Mouse (Mus musculus) heart, postnatal 25 days (tissue): Measurements from ENCODE around the gene Mia3. TPM values are rescaled to one million over a fixed set of nuclear protein-coding genes. Genes with fewer than 3 reads are reported as not detected.

ENCODE experiments used
- total RNA-seq, 2 experiments: library from RNA; stranded (reverse); gene quantifications; 2 replicates each; pipeline ENCODE4 v1.2.3; 2021

Gene Mia3
- total RNA-seq, 2 experiments from 2014 or later = 102 to 117 TPM

Other genes starting within 250 kb of the Mia3 start
- gene Disp1, start 148.0 kb downstream of the Mia3 start, total RNA-seq = 1 to 10 TPM; 6.6 to 6.8 TPM
- 10 to 100 TPM; 23.4 to 32.9 TPM for gene Aida, start 73.0 kb downstream of the Mia3 start, total RNA-seq
- gene Brox, start 72.3 kb downstream of the Mia3 start, total RNA-seq = 10 to 100 TPM; 32.8 to 37.8 TPM
- 10 to 100 TPM; 12.5 to 15.8 TPM for gene Taf1a, start 19.4 kb upstream of the Mia3 start, total RNA-seq
- gene Hhipl2, start 48.7 kb upstream of the Mia3 start, total RNA-seq = under 1 TPM in 1 of 2 experiments, not detected in 1; 0.10 TPM